Mouse (Mus musculus): ENCODE data around the gene Smarcd1.
"Not testable (repeated sequence)": the region's sequence is repeated elsewhere in the genome, so short reads cannot be mapped to it uniquely, and the experiment has no call there.

Smarcd1 gene

DNA sequence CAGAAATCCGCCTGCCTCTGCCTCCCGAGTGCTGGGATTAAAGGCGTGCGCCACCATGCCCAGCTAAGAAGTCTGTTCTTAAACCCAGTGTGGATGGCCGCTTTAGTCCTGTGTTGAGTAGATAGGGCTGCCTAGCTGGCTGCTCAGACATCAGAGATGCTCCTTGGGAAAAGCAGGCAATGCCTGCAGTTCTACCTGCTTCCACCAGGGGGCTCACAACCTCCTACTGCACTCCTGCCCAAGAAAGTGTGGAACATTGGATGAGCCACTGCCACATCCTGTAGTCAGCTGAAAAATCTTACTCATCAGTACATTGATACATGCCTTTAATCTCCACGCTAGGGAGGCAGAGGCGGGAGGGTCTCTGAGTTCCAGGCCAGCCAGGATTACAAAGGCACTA is 12.9 kb downstream of the Smarcd1 start:
- DNase-seq (ENCODE audit: low read depth): peak; percentile 81

GRCm38 (mm10) chr15:99715361-99715865 is 13.5 kb downstream of the Smarcd1 start:
- DNase-seq (ENCODE audit: low read depth): peak; percentile 73

- no peak for DNase-seq (ENCODE audit: low read depth)
Observed at GRCm38 (mm10) chr15:99715982-99716746, 14.2 kb downstream of the Smarcd1 start.

DNA sequence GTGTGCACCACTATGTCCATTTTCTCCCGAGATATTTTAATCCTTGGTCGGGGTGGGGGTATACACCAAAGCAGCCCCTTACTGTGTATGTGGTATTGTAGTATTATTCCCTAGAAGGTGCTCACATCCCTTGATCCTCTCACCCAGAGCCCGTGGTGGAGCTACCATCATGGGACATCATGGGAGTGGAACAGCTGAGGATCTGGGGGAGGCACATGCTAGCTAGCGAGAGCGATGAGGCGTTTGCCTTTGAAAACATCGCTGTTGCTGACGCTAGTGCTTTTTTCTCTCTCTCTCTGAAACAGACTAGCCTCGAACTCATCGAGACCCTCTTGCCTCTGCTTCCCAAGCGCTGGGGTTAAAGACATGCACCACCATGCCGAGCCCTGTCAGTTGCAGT is 14.9 kb downstream of the Smarcd1 start:
- DNase-seq (ENCODE audit: low read depth): no peak

DNA sequence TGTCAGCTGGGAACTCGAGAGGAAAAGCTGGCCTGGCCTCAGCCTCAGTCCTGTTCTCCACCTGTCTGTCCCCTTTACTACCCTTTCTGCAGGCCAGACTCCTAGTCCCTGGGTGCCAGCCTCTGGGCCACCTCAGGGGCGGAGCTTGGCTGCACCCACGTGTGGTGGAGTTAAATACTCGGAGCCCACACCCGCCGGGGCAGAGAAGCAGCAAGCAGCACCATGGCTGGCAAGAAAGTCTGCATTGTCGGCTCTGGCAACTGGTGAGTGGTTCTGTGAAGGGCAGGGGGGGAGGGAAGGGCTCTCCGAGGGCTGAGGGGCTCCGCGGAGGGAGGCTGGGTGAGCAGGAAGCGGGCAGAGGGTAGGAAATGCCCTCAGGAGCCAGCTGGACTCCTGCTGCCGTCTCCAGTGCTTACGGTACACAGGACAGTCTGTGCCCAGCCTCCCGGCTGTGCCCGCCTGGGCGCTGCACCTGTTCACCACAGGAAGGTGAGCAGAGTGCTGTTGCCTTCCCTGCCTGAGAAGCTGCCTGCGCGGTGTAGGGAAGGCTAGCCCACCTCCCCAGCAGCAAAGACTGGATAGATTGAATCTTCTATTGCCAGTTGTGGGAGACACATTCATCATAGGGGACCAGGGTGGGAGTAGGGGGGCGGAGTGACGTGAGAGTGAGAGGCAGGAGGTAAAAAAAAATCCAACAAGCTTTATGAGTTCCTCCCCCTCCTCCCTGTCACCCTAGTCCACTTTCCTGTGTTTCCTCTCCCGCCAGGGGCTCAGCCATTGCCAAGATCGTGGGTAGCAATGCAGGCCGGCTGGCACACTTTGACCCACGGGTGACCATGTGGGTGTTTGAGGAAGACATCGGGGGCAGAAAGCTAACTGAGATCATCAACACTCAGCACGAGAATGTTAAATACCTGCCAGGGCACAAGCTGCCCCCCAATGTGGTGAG is 15.7 kb downstream of the Smarcd1 start, which contains the start of gene Gpd1:
TSS of gene Gpd1 (plus strand) at position 130 of the 949 bp plus-strand sequence.
- DNase-seq (ENCODE audit: low read depth): peak; percentile 43

GRCm38 (mm10) chr15:99718461-99719021 is 16.6 kb downstream of the Smarcd1 start:
- no peak for DNase-seq (ENCODE audit: low read depth)

DNA sequence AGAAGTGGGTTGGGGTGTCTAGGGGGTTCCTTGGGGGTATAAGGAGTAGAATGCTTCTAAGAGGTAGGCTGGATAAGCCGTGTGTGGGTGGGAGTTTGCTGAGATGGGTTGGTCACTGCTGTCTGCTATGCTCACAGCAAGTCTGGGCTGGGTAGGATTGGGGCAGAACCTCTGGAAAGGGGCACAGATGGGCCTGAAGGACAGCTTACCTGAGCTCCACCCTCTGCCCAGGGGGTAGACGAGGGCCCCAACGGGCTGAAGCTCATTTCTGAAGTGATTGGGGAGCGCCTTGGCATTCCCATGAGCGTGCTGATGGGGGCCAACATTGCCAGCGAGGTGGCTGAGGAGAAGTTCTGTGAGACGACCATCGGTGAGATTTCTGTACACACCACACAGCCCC is 17.9 kb downstream of the Smarcd1 start:
- DNase-seq (ENCODE audit: low read depth): no peak

GRCm38 (mm10) chr15:99721921-99722743 is 20.2 kb downstream of the Smarcd1 start:
- DNase-seq (ENCODE audit: low read depth): no peak

DNA sequence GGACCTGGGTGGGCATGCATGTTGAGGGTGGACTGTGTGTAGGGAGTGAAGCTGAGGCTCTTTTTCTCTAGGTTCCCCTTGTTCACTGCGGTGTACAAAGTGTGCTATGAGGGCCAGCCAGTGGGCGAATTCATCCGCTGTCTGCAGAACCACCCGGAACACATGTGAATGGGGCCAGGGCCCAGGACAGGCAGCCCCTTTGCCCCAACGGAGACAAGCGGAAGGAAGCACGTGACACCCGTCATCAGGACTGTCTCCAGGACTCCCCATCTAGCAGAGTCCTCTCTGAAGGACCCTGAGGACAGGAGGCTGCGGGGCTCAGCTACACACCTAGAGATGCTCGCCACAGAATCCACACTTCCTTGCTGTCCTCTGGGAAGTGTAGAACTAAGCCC is 21.2 kb downstream of the Smarcd1 start:
- DNase-seq (ENCODE audit: low read depth): no peak

GRCm38 (mm10) chr15:99723515-99724291 is 21.8 kb downstream of the Smarcd1 start:
- no peak for DNase-seq (ENCODE audit: low read depth)

DNA sequence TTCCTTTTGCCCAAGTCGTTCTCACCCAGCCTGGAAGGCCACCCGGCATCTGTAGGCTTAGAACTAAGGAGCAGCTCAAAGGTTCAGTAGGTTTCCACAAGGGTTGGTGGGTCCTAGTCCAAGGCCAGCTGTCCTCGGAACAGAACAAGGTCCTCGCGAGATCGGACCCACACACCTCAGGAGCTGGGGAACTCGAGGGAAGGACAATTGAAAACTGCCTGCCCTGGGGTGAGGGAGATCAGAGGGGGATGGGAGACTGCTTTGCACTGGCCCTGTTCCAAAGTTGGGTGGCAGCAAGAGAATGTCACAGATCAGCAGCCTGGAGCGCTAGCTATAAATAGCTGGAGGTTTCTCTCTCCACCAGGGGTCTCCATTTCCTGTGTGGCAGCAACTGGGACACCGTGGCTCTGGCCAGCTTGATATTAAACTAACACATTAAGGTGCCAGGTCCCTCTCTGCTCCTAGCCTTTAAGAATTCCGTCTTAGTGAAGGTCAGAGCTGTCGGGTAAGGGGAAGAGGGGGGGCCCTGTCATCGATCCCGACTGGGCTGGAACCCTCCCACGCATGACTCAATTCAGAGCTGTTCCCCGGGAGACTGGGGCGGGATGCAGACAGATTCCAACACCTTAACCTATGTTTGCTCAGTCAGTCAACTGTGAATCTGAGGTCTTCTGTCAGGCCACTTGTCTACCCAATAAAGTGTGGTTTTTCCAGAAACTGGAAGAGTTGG is 22.5 kb downstream of the Smarcd1 start:
- DNase-seq (ENCODE audit: low read depth): peak; percentile 69

DNA sequence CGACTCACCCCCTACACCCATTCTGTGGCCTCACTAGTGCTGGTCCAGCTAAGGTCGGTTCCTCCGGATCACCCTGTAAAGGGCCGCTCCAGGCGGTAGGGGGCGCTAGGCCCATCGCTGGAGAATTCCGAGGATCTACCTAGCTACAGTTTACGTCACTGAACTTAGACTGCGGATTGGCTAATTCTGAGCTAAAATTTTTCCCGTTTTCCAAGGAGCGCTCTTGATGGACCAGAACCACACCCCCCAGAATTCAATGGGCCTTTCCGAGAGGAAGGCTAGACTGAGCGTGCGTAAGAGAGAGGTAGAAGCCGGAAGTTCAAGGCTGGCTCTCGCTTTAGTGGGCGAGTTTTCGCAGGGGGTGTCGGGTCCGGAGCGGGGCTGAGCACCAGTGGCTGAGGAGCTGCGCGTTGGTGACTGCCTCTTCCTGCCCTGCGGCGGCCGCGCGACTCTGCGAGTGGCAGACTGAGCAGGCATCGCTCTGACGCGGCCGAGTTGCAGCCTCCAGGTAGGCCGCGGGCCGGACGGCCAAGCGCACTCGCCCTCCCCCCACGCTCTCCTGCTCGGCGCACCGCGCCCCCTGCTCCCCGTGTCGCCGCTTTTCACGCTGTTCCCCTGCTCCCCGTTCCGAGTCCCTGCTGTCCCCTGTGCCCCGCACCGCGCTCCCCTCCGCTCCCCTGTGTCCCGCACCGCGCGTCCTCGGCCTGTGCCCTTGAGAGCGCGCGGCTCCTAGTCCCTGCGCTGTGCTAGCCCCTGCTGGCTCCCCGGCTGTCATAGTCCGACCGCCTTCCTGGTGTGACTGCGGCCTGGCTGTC is 23.6 kb downstream of the Smarcd1 start, which contains the start of gene Cox14:
TSS of gene Cox14 (plus strand) at position 278 of the 815 bp plus-strand sequence.
- peak; percentile 100 for DNase-seq (ENCODE audit: low read depth)

GRCm38 (mm10) chr15:99726549-99726948 is 24.6 kb downstream of the Smarcd1 start:
- DNase-seq (ENCODE audit: low read depth): no peak

DNA sequence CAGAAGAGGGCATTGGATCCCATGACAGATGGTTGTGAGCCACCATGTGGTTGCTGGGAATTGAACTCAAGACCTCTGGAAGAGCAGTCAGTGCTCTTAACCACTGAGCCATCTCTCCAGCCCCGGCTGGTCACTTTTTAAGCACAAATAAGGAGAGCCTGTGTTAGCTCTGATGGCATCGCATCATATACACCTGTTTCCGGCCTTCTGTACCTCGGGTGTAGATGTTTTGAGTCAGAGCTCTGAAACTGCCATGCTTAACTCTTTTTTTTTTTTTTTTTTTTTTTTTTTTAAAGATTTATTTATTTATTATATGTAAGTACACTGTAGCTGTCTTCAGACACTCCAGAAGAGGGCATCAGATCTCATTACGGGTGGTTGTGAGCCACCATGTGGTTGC is 25.1 kb downstream of the Smarcd1 start:
- DNase-seq (ENCODE audit: low read depth): not testable (repeated sequence)

- no peak for DNase-seq (ENCODE audit: low read depth)
Observed at GRCm38 (mm10) chr15:99727525-99727924, 25.6 kb downstream of the Smarcd1 start.

DNA sequence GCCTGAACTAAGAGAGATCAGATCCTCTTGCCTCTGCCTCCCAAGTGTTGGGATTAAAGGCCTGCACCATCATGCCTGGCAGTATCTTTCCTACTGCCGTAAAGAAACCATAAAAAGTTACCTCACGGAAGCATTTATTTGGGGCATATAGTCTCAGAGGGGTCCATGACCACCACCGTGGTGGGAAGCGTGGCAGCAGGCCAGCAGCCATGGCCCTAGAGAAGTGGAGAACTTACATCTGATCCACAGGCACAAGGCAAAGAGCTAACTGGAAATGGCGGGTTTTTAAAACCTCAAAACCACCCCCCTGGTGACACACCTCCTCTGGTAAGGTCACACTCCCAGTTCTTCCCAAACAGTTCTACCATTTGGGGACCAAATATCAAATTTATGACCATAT is 26.3 kb downstream of the Smarcd1 start:
- no peak for DNase-seq (ENCODE audit: low read depth)

GRCm38 (mm10) chr15:99729056-99729783 is 27.3 kb downstream of the Smarcd1 start:
- peak; percentile 14 for DNase-seq (ENCODE audit: low read depth)

- DNase-seq (ENCODE audit: low read depth): peak; percentile 18
Observed at GRCm38 (mm10) chr15:99731167-99731566, 29.2 kb downstream of the Smarcd1 start.

Measured in 416B (cell line).